Mouse (Mus musculus) stomach, postnatal 0 days (tissue): ENCODE data around the gene Celf5. TPM values are rescaled to one million over a fixed set of nuclear protein-coding genes. Genes with fewer than 3 reads are reported as not detected.

ENCODE experiments used
- ATAC-seq: fragments of 200-750 bp; cut with Nextera tagmentation; 2 replicates; pipeline ENCODE4 v1.8.0; 2017; ENCODE audit not compliant: low FRiP score, low TSS enrichment
- DNase-seq: peaks from one replicate; pipeline ENCODE4 v3.0.0-alpha.2; 2016; ENCODE audit warnings: low spot score
- H3K27ac ChIP-seq: fragments of 300-500 bp; sonication (generic); replicated peaks from 2 replicates; pipeline ENCODE4 v1.5.1; 2014; ENCODE audit warnings: mild to moderate bottlenecking, control low read depth
- H3K27me3 ChIP-seq: fragments of 300-500 bp; sonication (generic); 2 replicates; pipeline ENCODE4 v1.6.1; 2014; ENCODE audit warnings: low read length; ENCODE audit not compliant: control insufficient read depth, insufficient read depth
- H3K36me3 ChIP-seq: fragments of 300-500 bp; sonication (generic); 2 replicates; pipeline ENCODE4 v1.6.1; 2014; ENCODE audit warnings: low read length, mixed read lengths; ENCODE audit not compliant: control insufficient read depth, insufficient read depth
- H3K4me1 ChIP-seq: fragments of 300-500 bp; sonication (generic); replicated peaks from 2 replicates; pipeline ENCODE4 v1.6.1; 2014; ENCODE audit warnings: antibody characterized with exemption; ENCODE audit not compliant: control insufficient read depth, insufficient read depth
- H3K4me2 ChIP-seq: fragments of 300-500 bp; sonication (generic); replicated peaks from 2 replicates; pipeline ENCODE4 v1.6.1; 2014; ENCODE audit warnings: low read depth, mild to moderate bottlenecking, control low read depth, moderate library complexity
- H3K4me3 ChIP-seq: fragments of 300-500 bp; sonication (generic); 2 replicates; pipeline ENCODE4 v1.5.1; 2014; ENCODE audit warnings: low read depth, low read length, control low read depth
- H3K9ac ChIP-seq: fragments of 300-500 bp; sonication (generic); 2 replicates; pipeline ENCODE4 v1.6.1; 2014; ENCODE audit warnings: mild to moderate bottlenecking, low read length, control low read depth, mixed read lengths
- H3K9me3 ChIP-seq: fragments of 300-500 bp; sonication (generic); 2 replicates; pipeline ENCODE4 v1.6.1; 2016; ENCODE audit warnings: low read length; ENCODE audit not compliant: control insufficient read depth
- CTCF ChIP-seq: IDR thresholded peaks from 2 replicates; pipeline ENCODE4 v1.5.1; 2016; ENCODE audit warnings: antibody characterized with exemption, low read depth, mild to moderate bottlenecking, moderate library complexity
- EP300 ChIP-seq: optimal IDR thresholded peaks from 2 replicates; pipeline ENCODE3; 2016; ENCODE audit warnings: antibody characterized with exemption
- WGBS: fragments of 180-500 bp; shearing (Covaris S2); extraction: QIAGEN DNeasy Blood & Tissue Kit; methylation state at CpG from one replicate; pipeline ENCODE4 v1.1.7; 2014; 5-methylcytosine and 5-hydroxymethylcytosine counted together
- polyA plus RNA-seq: library from polyadenylated mRNA; unstranded; fragments of >200 nt; fragmentation: Nextera tagmentation; extraction: Ambion mirVana; gene quantifications from 2 replicates; pipeline ENCODE4 v1.2.1, GENCODE M21; 2015

The Celf5 gene
- polyA plus RNA-seq, 1 experiment from 2014 or later = 0.62 TPM

DNA sequence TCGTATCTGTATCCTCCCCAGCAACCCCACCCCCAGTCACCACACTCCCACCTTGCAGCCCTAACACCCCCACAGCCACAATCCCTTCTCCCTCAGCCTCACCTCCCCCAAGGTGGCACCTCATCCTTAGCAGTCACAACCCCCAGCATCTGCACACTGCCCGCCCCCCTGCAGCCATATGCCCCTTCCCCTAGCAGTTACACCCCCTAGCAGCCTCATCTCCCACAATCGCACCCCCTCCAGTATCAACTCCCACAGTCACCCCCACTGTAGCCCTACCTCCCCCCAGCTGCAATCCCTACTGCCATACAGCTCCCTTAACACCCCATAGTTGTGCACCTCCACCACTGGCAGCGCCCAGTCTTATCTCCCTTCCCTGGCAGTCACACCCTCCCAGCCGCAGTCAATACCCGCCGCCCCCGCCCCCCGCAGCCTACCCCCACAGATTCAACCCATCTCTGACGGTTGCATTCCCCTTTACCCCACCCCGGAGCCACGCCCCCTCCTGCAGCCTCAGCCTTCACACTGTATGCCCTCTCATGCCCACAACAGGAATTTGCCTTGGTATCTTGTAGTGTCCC lies 25.4 kb downstream of the Celf5 start:
- WGBS = 34% methylated on average over 11 of the region's 12 CpGs
- DNase-seq (peak; percentile 50), ATAC-seq (no peak)
- no peaks in the 10 kb centered on the region for H3K4me1 ChIP-seq
- no peak for TF ChIP-seq EP300
- no peak for TF ChIP-seq CTCF
- no peaks in the 10 kb centered on the region for H3K9me3 ChIP-seq
- no peaks in the 10 kb centered on the region for H3K36me3 ChIP-seq
- 0 out of 2 replicates have a peak, but pooled peaks cover under 1% of the 10 kb centered on the region for H3K27me3 ChIP-seq
- H3K27ac ChIP-seq = no peak overlapping the region
- H3K4me2 ChIP-seq = no peak overlapping the region
- H3K4me3 ChIP-seq = no peak overlapping the region
- H3K9ac ChIP-seq = no peak overlapping the region

DNA sequence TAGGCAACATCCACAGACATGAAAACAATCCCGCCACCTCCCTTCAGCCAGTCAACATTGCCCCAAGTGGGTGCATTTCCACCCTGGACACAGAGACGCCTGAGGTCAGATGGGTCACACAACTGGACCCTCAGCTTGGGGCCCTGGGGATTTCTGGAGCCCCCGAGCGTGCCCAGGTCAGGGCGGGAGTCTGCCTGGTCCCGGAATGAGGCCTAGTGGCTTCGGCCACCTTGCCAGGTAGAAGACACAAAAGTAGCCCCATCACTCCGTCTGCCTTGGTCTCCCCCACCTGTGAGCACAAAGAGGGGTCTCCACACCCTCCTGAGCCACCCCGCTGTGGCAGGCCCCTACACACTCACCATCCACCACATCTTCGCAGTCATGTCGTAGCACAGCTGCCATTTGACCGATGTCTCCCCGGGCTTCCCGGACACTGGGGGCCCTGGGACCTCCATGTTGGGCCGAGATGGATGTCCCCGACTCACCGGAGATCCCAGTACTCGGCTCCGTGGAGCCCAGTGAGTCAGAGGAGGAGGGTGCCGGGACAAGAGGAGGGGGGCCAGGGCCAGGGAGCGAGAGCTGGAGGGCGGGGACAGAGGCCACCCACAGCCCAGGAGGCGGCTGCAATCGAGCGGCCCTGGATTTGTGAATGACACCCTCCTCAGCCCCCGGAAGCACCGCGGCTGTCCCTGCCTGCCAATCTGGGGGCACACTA lies 27.2 kb downstream of the Celf5 start, which contains the start of gene Nfic:
Gene Nfic (minus strand): TSS at position 455 of the 715 bp plus-strand sequence.
- ATAC-seq (peak; percentile 24; the same call in 1 of the 2 replicates), DNase-seq (peak; percentile 13)
- Histone ChIP-seq H3K27me3 (peaks cover 5% of the 10 kb centered on the region; the same call in 1 of the 2 replicates), H3K4me1 (no peaks in the 10 kb centered on the region), H3K27ac (no peak within 1 kb of the TSS), H3K9ac (no peak within 1 kb of the TSS), H3K9me3 (no peaks in the 10 kb centered on the region), H3K36me3 (no peaks in the 10 kb centered on the region), H3K4me2 (no peak within 1 kb of the TSS), H3K4me3 (no peak within 1 kb of the TSS)
- 54% methylated on average over 28 of the region's 28 CpGs for WGBS
- TF ChIP-seq EP300 (no peak), CTCF (no peak)

DNA sequence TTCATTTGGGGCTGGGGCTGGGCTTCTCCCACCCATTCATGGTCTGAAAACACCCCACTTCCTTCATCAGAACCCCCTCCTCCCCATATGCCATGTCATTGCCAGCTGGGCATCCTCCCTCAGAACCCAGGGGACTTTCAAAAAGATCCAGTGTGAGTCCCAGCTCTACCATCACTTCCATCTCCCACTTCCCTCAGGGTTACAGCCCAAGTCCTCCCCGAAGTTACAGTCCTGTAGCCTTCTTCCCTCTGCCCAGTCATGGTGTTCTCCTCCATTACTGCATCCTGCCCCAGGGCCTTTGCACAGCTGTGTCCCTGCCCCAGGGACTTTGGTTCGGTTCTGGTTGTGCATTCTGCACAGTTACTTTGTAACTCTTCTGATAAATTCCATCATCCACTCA lies 28.4 kb downstream of the Celf5 start:
- DNase-seq = peak; percentile 11
- H3K4me1 ChIP-seq = no peaks in the 10 kb centered on the region
- TF ChIP-seq CTCF = no peak
- no peak for TF ChIP-seq EP300
- no peak overlapping the region for H3K27ac ChIP-seq
- WGBS = 68% methylated on average over 2 of the region's 2 CpGs
- H3K4me2 ChIP-seq = no peak overlapping the region
- no peaks in the 10 kb centered on the region for H3K36me3 ChIP-seq
- no peak overlapping the region for H3K4me3 ChIP-seq
- no peak for ATAC-seq
- H3K27me3 ChIP-seq = peaks cover 5% of the 10 kb centered on the region; the same call in 1 of the 2 replicates
- H3K9ac ChIP-seq = no peak overlapping the region
- H3K9me3 ChIP-seq = no peaks in the 10 kb centered on the region

DNA sequence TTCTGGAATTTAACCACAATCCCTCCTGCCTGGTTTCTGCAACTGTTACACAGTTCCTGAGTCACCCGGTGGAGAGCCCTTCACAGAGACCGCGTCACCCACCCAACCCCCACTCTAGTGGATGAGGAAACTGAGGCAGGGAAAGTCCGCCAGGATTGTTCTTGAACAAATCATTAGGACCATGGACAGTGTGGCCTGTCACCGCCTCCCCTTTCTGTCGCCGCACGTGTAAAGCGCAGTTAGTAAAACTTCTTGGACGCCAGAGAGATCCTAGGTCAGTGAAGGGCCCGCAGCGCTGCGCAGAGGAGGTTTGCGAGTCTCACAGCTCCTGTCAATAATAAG lies 29.6 kb downstream of the Celf5 start:
- WGBS = 3% methylated on average over 14 of the region's 14 CpGs
- Histone ChIP-seq H3K4me1 (no peaks in the 10 kb centered on the region), H3K27ac (no peak overlapping the region), H3K4me3 (no peak overlapping the region), H3K27me3 (peaks cover 5% of the 10 kb centered on the region; the same call in 1 of the 2 replicates), H3K36me3 (no peaks in the 10 kb centered on the region), H3K4me2 (no peak overlapping the region), H3K9me3 (no peaks in the 10 kb centered on the region), H3K9ac (no peak overlapping the region)
- DNase-seq = peak; percentile 21
- ATAC-seq = no peak
- no peak for TF ChIP-seq EP300
- TF ChIP-seq CTCF = no peak

DNA sequence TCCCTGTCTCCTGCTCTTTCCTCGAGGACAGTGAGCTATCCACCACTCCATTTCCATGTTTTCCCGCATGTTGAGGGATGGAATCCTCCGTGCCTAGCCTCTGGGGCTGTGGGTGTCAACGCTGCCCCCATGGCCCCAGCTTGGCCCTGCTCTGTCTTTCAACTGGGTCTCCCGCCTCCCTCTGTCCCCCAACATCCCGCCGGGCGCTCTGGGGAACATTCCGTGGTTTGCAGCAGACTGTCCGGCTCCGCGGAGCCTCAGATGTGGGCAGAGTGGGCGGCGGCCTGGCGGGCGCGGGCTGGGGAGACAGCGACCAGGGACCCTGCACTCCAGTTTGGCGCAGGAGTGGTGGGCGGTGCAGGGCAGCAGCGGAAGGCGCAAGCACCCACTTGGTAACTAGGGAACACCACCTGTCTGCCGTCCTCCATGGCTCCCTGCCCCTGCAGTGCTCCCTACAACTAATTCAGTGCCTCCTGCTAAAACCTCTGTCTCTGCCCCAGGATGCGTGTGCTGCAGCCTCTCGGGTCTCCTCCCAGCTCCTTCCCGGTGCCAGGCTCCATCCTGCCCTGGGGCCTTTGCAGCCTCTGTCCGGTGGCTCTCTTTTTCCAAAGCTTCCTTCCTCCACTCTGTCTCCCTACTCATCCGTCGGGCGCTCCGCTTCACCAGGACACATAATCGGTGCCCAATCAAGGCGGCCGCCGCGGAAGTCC lies 30.1 kb downstream of the Celf5 start:
- no peak overlapping the region for H3K9ac ChIP-seq
- TF ChIP-seq CTCF = no peak
- no peak for TF ChIP-seq EP300
- H3K4me2 ChIP-seq = no peak overlapping the region
- no peak overlapping the region for H3K27ac ChIP-seq
- H3K4me1 ChIP-seq = no peaks in the 10 kb centered on the region
- peak; percentile 17 for DNase-seq
- 7% methylated on average over 36 of the region's 36 CpGs for WGBS
- no peak for ATAC-seq
- no peaks in the 10 kb centered on the region for H3K9me3 ChIP-seq
- no peaks in the 10 kb centered on the region for H3K36me3 ChIP-seq
- no peak overlapping the region for H3K4me3 ChIP-seq
- H3K27me3 ChIP-seq = peaks cover 5% of the 10 kb centered on the region; the same call in 1 of the 2 replicates

DNA sequence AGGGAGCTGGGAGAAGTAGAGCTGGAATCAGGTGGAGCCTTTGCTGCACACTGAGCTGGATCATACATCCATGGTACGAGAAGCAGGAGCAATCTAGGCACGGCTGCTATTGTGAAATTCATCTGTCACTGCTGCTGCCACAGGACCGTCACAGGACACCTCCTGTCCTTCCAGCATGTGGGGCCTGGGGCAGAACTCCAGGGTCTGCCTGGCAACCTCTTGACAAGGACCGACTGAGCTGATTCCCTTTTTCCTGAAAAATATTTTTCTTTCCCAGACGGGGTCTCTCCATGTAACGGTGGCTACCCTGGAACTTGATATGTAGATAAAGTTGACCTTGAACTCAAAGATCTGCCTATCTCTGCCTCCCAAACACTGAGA lies 31.2 kb downstream of the Celf5 start:
- Histone ChIP-seq H3K4me2 (no peak overlapping the region), H3K27ac (no peak overlapping the region), H3K9ac (no peak overlapping the region), H3K9me3 (no peaks in the 10 kb centered on the region), H3K4me1 (no peaks in the 10 kb centered on the region), H3K36me3 (no peaks in the 10 kb centered on the region), H3K4me3 (no peak overlapping the region), H3K27me3 (peaks cover 5% of the 10 kb centered on the region; the same call in 1 of the 2 replicates)
- ATAC-seq (no peak), DNase-seq (peak; percentile 11)
- WGBS = 60% methylated on average over 6 of the region's 6 CpGs
- no peak for TF ChIP-seq EP300
- no peak for TF ChIP-seq CTCF
